Mouse (Mus musculus) Patski (cell line): ENCODE results near the gene Rwdd2a. TPM values are rescaled to one million over a fixed set of nuclear protein-coding genes. Genes with fewer than 3 reads are reported as not detected.

Source experiments
- ATAC-seq: fragments of 100-300 bp; one replicate; pipeline ENCODE4 v1.8.0; 2021
- CTCF ChIA-PET: fragments of 350-600 bp; sonication (Branson Sonifier 250); formaldehyde crosslinking; loops from one replicate; lab custom pipeline; 2022; ENCODE audit warnings: inconsistent platforms; lab: Charles Lee
- POLR2A ChIA-PET: fragments of 350-600 bp; sonication (Branson Sonifier 250); formaldehyde crosslinking; loops from one replicate; lab custom pipeline; 2022; ENCODE audit warnings: antibody characterized with exemption, inconsistent platforms; lab: Charles Lee
- DNase-seq: peaks from one replicate; pipeline ENCODE4 v3.0.0-alpha.2; 2011; ENCODE audit warnings: low read depth, low spot score
- H3K27me3 ChIP-seq: fragments of 371-371 bp; one replicate; pipeline ENCODE4 v1.5.1; 2021
- CTCF ChIP-seq: fragments of 100-300 bp; IDR thresholded peaks from one replicate; pipeline ENCODE4 v1.5.1; 2021
- in situ Hi-C: fragments of 300-500 bp; cut with MboI; formaldehyde crosslinking; loops from 3 replicates; pipeline ENCODE4 v1.11.1; 2018; ENCODE audit warnings: low pct_unique_long_range_greater_than_20kb, mixed read lengths
- polyA plus RNA-seq: library from polyadenylated mRNA; unstranded; gene quantifications from one replicate; pipeline ENCODE4 v1.2.3, GENCODE M21; 2021

Rwdd2a gene
- polyA plus RNA-seq, 1 experiment from 2014 or later: 5.6 TPM

DNA sequence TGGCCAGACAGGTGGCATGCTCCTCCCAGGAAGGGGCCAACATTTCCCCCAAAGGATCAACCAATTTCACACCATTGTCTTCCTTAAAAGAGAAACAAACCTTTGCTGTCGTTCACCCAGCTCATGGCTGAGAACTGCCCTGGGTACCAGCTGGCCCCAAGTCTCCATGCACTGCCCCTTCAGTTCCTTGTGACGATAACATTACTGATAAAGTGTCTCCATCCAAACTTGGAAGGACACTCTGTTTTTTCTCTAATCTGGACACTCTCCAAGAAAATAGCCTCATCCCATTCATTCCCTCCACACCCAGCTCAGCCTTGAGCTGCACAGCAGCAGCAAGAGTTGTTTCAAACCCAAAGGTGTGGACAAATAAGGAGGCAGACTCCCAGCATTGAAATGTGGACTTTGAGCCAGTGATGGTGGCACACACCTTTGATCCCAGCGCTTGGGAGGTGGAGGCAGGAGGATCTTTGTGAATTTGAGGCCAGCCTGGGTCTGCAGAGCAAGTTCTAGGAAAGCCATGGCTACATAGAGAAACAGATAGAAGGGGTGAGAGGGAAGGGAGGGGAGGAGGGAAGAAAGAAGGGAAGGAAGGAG is 2.4 kb upstream of the Rwdd2a start:
- TF ChIP-seq CTCF: no peak
- in situ Hi-C loops: no loop called here
- ChIA-PET POLR2A (no interaction called here), CTCF (no interaction called here)
- DNase-seq (no peak), ATAC-seq (no peak)
- H3K27me3 ChIP-seq: no peaks in the 10 kb centered on the region

DNA sequence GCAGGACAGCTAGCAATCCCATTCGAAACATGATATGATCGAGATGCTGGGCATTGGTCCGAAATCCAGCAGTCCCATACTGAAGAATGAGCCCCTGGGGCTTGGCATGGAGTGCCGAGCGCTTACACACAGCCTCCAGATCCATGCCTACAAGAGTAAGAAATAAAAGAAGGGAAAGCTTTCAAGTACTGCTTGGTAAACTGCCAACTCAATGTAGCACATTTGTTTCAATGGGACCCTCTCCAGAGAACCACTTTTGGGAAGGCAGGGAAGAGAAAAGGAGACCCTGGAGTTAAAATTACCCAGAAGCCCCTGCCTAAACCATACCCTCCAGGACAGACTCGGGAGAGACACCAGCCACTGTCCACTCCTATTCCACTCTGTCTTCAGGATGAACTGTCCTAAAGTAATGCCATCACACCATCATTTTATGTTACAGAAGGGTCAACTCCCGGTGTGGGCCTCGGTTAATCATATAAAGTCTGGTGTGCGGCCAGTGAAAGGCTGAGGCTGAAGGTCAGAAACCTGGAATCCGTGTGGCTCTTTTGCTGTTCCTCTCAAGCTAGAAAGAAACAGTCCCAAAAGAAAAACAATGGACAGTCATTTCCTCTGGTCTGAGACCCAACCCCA is 1.4 kb upstream of the Rwdd2a start:
- no peak for DNase-seq
- ChIA-PET CTCF (interaction anchor here (0.7 to 1.4 kb wide), 3 partner anchors 11 to 105 kb away, joined by 3 to 5 read pairs (median 5); partner anchors contain the start of gene Ube2cbp), POLR2A (no interaction called here)
- H3K27me3 ChIP-seq: no peaks in the 10 kb centered on the region
- in situ Hi-C loops: loop anchor here (5.0 kb wide), 1 partner anchor 103 kb away; the partner anchor contains the start of gene Dop1a
- TF ChIP-seq CTCF: no peak
- no peak for ATAC-seq

DNA sequence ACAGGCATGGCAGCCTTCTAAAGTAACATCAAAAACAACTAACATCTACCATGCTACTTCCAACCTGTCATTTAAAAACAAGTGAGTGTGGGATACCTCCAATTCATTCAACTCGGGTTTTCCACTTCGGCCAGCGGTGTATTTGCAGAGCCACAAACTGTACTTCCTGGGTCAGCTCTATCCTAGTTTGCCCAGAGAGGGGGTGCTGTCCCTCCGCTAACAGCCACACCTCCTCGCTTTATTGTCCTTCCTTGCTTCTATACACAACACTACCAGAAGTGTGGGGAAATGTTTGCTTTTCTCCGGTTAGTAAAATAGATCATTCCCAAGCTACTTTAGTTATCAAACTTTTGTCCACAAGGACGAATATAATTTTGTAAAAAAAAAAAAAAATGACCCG is 845 bp upstream of the Rwdd2a start:
- POLR2A ChIA-PET: interaction anchor here (0.6 to 1.0 kb wide), 2 partner anchors 103 to 822 kb away, joined by 4 to 9 read pairs; partner anchors contain the start of gene Ibtk
- H3K27me3 ChIP-seq: no peaks in the 10 kb centered on the region
- ATAC-seq (peak; percentile 8), DNase-seq (no peak)
- no peak for TF ChIP-seq CTCF
- in situ Hi-C loops: loop anchor here (5.0 kb wide), 1 partner anchor 104 kb away; the partner anchor contains the start of gene Dop1a
- CTCF ChIA-PET: interaction anchor here (0.7 to 1.4 kb wide), 3 partner anchors 10 to 106 kb away, joined by 3 to 5 read pairs (median 5); partner anchors contain the start of gene Ube2cbp

DNA sequence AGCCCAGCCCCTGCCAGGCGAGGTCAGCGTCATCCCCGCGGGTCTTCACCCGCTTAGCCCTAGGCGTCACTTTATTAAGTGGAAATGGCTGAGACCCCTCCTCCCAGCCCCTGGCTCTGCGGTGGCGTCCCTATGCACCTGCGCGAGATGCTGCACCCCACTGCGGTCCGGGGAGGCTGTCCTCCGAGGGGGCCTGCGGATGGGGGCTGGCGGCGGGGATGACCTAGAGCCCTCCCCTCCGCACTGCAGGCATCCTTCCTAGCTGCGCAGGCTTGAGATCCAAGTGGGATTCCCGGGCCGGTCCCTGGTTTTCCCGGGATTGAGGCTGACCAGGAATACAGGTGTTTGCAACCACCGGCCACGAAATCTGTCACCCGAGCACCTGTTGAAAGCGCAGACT is 405 bp downstream of the Rwdd2a start:
- ChIA-PET CTCF (interaction anchor here (1.4 to 1.5 kb wide), 2 partner anchors 104 to 107 kb away, joined by 3 to 6 read pairs; partner anchors contain the start of gene Ube2cbp), POLR2A (interaction anchor here (0.5 to 1.6 kb wide), 2 partner anchors 12 to 414 kb away, joined by 3 read pairs; no protein-coding TSS in a partner anchor)
- TF ChIP-seq CTCF: no peak
- in situ Hi-C loops: loop anchor here (5.0 kb wide), 1 partner anchor 105 kb away; the partner anchor contains the start of gene Dop1a
- H3K27me3 ChIP-seq: no peaks in the 10 kb centered on the region
- ATAC-seq (no peak), DNase-seq (no peak)

DNA sequence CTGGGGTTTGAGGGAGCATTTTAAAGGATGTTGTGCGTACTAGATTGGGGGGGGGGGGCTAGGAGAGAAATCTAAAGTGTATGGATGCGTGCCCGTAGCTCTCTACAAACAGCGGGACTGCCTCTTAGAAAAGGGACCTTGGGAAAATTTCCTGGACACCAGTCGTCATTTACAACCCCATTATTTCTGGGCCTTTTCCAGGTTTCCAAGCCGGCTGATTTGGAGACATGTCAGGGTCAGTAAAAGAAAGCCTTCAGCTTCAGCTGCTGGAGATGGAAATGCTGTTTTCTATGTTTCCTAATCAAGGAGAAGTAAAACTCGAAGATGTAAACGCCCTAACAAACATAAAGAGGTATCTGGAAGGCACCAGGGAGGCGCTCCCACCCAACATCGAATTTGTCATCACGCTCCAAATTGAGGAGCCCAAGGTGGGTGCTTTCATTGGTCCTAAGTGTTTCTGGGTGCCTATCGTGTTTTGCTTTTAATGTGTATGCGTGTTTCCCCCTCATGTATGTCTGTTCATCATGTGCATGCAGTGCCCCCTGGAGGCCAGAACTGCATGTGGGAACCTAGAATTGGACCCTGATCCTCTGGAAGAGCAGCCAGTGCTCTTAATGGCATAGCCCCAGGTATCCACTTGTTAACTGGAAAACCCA is 973 bp downstream of the Rwdd2a start:
- DNase-seq (no peak), ATAC-seq (peak; percentile 49)
- ChIA-PET CTCF (interaction anchor here (0.9 to 1.9 kb wide), 10 partner anchors 9 to 189 kb away, joined by 3 to 8 read pairs (median 4); partner anchors contain the start of gene Ube2cbp), POLR2A (interaction anchor here (0.5 to 1.6 kb wide), 2 partner anchors 12 to 414 kb away, joined by 3 read pairs; no protein-coding TSS in a partner anchor)
- no peaks in the 10 kb centered on the region for H3K27me3 ChIP-seq
- in situ Hi-C loops: loop anchor here (5.0 kb wide), 1 partner anchor 105 kb away; the partner anchor contains the start of gene Dop1a
- TF ChIP-seq CTCF: peak; percentile 90

DNA sequence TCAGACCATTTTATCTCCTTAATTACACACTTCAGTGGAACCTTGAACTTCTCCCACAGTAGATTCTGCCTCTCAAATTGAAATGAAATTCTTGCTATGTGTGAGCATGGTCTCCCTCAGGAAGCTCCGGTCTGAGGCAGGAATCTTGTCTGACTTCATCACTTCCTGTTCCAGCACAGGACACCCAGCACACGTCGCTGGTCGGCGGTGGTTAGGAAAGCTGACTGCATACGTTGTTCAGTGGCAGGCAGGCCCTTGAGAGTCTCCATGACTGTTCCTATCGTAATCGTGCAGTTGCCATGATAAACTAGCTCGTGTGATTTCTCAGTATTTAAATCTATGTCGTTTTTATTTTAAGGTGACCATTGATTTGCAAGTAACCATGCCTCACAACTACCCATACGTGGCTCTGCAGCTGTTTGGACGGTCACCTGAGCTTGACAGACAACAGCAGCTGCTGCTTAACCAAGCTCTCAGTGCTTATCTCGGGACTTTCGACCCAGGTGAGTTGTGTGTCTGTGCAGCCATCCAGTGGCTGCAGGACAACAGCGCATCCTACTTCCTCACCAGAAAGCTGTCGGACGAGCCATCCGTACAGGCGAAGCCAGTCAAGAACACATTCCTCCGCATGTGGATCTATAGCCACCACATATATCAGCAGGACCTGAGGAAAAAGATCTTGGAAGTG is 2.0 kb downstream of the Rwdd2a start:
- ChIA-PET CTCF (interaction anchor here (0.9 to 1.9 kb wide), 9 partner anchors 8 to 188 kb away, joined by 3 to 8 read pairs (median 4); partner anchors contain the start of gene Ube2cbp), POLR2A (no interaction called here)
- ATAC-seq (no peak), DNase-seq (no peak)
- in situ Hi-C loops: loop anchor here (5.0 kb wide), 1 partner anchor 106 kb away; the partner anchor contains the start of gene Dop1a
- TF ChIP-seq CTCF: no peak
- no peaks in the 10 kb centered on the region for H3K27me3 ChIP-seq

DNA sequence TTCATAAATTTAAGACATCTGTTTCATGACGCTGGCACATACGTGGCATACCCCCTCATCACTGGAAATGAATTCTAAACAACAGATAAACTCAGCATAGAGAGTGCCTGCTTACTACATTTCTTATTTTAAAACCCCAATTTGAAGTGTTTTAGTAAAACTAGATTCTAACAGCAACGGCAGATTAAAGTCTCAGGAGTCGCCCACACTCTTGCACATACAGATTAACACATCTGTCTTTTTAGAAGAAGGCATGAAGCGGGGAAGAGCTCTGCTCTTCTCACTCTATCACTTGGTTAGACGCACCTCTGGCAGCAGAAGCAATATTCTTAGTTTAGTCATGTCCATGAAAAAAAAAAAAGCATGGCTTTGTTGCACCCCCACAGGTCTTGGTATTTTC is 3.4 kb downstream of the Rwdd2a start:
- ChIA-PET POLR2A (interaction anchor here (0.7 to 0.9 kb wide), 2 partner anchors 10 to 981 kb away, joined by 3 to 4 read pairs; no protein-coding TSS in a partner anchor), CTCF (no interaction called here)
- no peaks in the 10 kb centered on the region for H3K27me3 ChIP-seq
- TF ChIP-seq CTCF: no peak
- DNase-seq (no peak), ATAC-seq (no peak)
- in situ Hi-C loops: no loop called here

DNA sequence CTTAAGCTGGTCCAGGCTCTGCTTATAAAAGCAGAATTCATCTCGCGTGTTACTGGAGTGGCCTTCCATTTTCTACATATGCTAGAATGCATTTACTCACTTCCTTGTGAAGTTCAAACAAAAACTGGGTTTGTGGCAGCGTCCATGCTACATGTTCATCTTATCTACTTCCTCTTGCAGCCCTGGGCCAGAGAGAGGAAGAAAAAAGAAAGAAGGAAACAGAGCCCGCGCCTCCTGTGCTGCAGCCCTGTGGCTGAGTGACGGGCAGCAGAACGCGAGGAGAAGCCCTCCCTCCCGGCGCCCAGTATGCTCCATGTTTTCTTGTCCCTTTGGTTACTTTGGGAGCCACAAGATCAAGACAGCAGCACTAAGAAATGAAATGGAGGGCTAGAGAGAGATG is 7.9 kb downstream of the Rwdd2a start:
- H3K27me3 ChIP-seq: no peaks in the 10 kb centered on the region
- ChIA-PET POLR2A (no interaction called here), CTCF (no interaction called here)
- in situ Hi-C loops: no loop called here
- TF ChIP-seq CTCF: no peak
- ATAC-seq (no peak), DNase-seq (no peak)

DNA sequence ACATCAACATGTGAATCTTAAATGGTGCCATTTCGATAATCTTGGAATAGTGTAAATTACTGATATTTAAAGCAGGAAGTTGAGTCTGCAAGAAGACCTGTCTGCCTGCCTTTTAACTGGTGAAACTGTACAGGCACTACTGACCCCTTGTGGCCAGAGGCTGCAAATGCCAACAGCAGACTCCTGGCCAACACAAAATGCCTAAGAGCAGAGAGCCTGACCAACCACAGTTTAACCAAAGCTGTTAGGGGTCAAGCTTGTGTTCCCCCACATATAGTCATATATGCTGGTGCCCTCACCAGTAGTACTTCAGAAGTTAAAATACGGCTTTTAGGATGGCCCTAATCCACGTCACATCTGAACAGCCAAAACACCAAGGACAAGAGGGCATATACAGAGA is 11.9 kb downstream of the Rwdd2a start:
- ChIA-PET CTCF (interaction anchor here (0.8 to 2.7 kb wide), 14 partner anchors 10 to 193 kb away, joined by 3 to 8 read pairs (median 4); partner anchors contain the start of genes Pgm3 and Rwdd2a), POLR2A (interaction anchor here (0.7 to 1.1 kb wide), 2 partner anchors 12 to 24 kb away, joined by 3 to 4 read pairs; partner anchors contain the start of genes Pgm3 and Rwdd2a)
- no peaks in the 10 kb centered on the region for H3K27me3 ChIP-seq
- no peak for DNase-seq
- ATAC-seq: peak; percentile 90
- in situ Hi-C loops: no loop called here
- TF ChIP-seq CTCF: peak; percentile 90
